Mouse (Mus musculus) heart, embryonic 16.5 days (tissue): ENCODE measurements around the gene Tarbp1. TPM values are rescaled to one million over a fixed set of nuclear protein-coding genes. Genes with fewer than 3 reads are reported as not detected.

Experiments
- ATAC-seq: fragments of 200-750 bp; cut with Nextera tagmentation; replicated peaks from 2 replicates; pipeline ENCODE4 v1.8.0; 2017; ENCODE audit warnings: moderate number of reproducible peaks; ENCODE audit not compliant: insufficient read depth, low FRiP score; ENCODE audit errors: extremely low read depth
- H3K27ac ChIP-seq: fragments of 300-500 bp; sonication (generic); 2 replicates; pipeline ENCODE4 v1.5.1; 2014; ENCODE audit warnings: mild to moderate bottlenecking, low read length, control low read depth, moderate library complexity
- H3K27me3 ChIP-seq: fragments of 300-500 bp; sonication (generic); 2 replicates; pipeline ENCODE4 v1.6.1; 2014; ENCODE audit warnings: low read length, mixed read lengths; ENCODE audit not compliant: control insufficient read depth, insufficient read depth
- H3K36me3 ChIP-seq: fragments of 300-500 bp; sonication (generic); 2 replicates; pipeline ENCODE4 v1.6.1; 2014; ENCODE audit not compliant: control insufficient read depth, insufficient read depth
- H3K4me1 ChIP-seq: fragments of 300-500 bp; sonication (generic); 2 replicates; pipeline ENCODE4 v1.6.1; 2014; ENCODE audit warnings: low read length, mixed read lengths; ENCODE audit not compliant: control insufficient read depth, insufficient read depth
- H3K4me2 ChIP-seq: fragments of 300-500 bp; sonication (generic); 2 replicates; pipeline ENCODE4 v1.6.1; 2014; ENCODE audit warnings: low read depth, mild to moderate bottlenecking, control low read depth, low read length
- H3K4me3 ChIP-seq: fragments of 300-500 bp; sonication (generic); 2 replicates; pipeline ENCODE4 v1.5.1; 2014; ENCODE audit warnings: mild to moderate bottlenecking, control low read depth, low read length
- H3K9ac ChIP-seq: fragments of 300-500 bp; sonication (generic); 2 replicates; pipeline ENCODE4 v1.6.1; 2014; ENCODE audit warnings: low read length, control low read depth
- H3K9me3 ChIP-seq: fragments of 300-500 bp; sonication (generic); replicated peaks from 2 replicates; pipeline ENCODE4 v1.6.1; 2016; ENCODE audit warnings: low read length; ENCODE audit not compliant: control insufficient read depth
- WGBS: fragments of 180-500 bp; shearing (Covaris S2); extraction: QIAGEN DNeasy Blood & Tissue Kit; methylation state at CpG from one replicate; pipeline ENCODE4 v1.1.7; 2014; 5-methylcytosine and 5-hydroxymethylcytosine counted together
- polyA plus RNA-seq: library from polyadenylated mRNA; unstranded; fragments of >200 nt; fragmentation: Nextera tagmentation; extraction: Ambion mirVana; gene quantifications from 2 replicates; pipeline ENCODE4 v1.2.1, GENCODE M21; 2015

The Tarbp1 gene
- polyA plus RNA-seq, 1 experiment from 2014 or later = 1.6 TPM

DNA sequence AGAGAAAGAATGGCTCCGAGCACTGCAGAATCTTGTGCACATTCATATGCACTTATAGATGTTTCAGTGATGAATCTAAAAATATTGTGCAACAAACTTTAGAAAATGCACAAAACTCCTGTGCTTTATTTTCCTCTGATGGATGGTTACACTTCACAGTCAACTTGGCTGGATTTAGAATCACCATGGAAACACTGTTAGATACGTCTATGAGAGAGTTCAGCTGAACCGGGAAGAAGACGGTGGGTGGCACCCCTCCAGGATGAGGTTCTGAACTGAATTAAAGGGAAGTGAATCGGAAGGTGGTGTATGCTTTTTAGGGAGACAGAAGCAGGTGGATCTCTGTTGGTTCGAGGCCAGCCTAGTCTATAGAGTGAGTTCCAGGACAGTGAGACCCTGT, 34.8 kb upstream of the Tarbp1 start:
- peaks cover 13% of the 10 kb centered on the region for H3K4me1 ChIP-seq
- no peak overlapping the region for H3K27ac ChIP-seq
- no peaks in the 10 kb centered on the region for H3K36me3 ChIP-seq
- H3K9me3 ChIP-seq = no peaks in the 10 kb centered on the region
- no peak for ATAC-seq
- no peak overlapping the region for H3K4me2 ChIP-seq
- 74% methylated on average over 6 of the region's 6 CpGs for WGBS
- no peak overlapping the region for H3K4me3 ChIP-seq
- H3K27me3 ChIP-seq = no peaks in the 10 kb centered on the region
- no peak overlapping the region for H3K9ac ChIP-seq

DNA sequence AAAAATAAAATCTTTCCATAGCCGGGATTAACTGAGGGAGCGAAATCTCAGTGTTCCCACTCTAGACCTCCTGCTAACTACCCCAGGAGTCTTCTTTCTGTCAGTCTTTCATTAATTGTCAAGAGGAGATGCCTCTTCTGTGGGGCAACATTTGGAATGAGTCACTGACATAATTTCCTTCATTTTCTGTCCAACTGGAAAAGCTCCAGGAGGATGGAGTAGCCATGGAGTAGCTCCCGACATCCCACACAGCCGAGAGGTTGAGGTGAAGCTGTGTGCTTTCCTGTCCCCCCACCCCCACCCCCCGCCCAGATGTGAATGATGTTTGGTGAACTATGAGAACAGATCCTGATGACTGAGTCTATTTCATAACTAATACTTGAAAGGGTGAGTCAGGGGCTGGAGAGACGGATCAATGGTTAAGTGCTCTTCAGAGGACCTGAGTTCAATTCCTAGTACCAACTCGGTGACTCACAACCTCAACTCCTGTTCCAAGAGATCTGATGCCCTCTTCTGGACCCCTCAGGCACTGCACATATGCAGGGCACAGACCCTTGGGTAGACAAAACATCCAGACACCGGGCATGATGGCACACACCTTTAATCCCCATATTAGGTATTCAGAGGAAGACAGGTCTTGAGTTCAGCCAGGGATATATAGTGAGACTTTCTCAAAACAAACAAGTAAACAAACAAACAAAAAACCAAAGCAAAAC, 34.2 kb upstream of the Tarbp1 start:
- no peaks in the 10 kb centered on the region for H3K9me3 ChIP-seq
- no peaks in the 10 kb centered on the region for H3K27me3 ChIP-seq
- H3K4me1 ChIP-seq = peaks cover 8% of the 10 kb centered on the region
- no peak overlapping the region for H3K4me3 ChIP-seq
- H3K36me3 ChIP-seq = no peaks in the 10 kb centered on the region
- no peak overlapping the region for H3K9ac ChIP-seq
- no peak overlapping the region for H3K4me2 ChIP-seq
- WGBS = 76% methylated on average over 8 of the region's 8 CpGs
- no peak for ATAC-seq
- no peak overlapping the region for H3K27ac ChIP-seq

DNA sequence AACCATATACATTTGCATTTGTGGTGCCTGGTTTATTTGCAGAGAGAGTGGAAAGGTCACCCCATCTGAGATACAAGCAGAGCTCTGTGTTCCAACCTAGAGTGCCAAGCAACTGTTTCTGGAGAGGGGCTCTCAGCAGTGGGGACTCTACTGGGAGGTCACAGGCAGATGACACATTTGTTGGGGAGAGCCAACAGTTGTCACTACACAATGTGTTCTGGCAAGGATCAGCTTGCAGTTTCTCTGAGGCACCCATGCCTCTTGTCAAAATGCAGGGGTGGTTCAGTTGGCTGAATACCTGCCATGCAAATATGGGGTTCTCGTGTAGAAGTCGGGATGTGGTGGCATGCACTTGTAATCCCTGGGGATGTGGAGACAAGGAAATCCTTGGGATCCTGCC, 33.4 kb upstream of the Tarbp1 start:
- Histone ChIP-seq H3K9me3 (no peaks in the 10 kb centered on the region), H3K4me2 (no peak overlapping the region), H3K4me3 (no peak overlapping the region), H3K27me3 (no peaks in the 10 kb centered on the region), H3K27ac (no peak overlapping the region), H3K9ac (no peak overlapping the region), H3K36me3 (no peaks in the 10 kb centered on the region), H3K4me1 (peaks cover 2% of the 10 kb centered on the region; the same call in 1 of the 2 replicates)
- no peak for ATAC-seq
- WGBS = 57% methylated on average over 2 of the region's 2 CpGs

DNA sequence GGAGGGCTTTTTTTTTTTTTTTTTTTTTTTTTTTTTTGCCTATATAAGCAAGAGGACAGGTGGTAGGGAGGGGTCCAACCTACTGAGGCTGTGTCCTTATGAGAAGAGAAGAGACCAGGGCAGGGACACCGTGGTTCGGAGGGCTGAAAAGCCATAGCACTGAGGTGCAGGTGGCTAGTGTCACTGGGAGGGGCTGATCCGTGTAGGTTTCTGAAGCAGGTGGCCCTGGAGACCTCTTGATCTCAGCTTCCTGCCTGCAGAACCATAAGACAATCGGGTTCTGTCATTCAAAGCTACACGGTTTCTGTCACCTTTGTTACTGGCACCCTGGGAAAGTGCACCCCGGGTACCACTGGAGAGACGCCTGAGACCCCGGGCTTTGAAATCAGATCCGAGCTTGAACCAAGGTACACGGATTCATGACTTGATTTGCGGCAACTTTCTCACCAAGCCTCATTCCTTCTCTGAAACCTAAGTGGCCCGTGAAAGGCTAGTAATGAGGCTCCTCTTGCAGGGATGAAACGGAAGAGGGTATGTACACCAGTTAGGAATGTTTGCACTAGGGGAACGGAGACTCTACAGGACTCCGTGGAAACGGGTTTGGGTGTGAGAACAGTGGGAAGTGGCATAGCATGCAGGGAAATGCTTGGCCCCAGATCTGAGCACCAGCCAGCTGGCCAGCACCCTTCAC, 29.8 kb upstream of the Tarbp1 start:
- H3K27me3 ChIP-seq = no peaks in the 10 kb centered on the region
- no peak for ATAC-seq
- H3K4me3 ChIP-seq = no peak overlapping the region
- H3K4me1 ChIP-seq = peaks cover 2% of the 10 kb centered on the region; the same call in 1 of the 2 replicates
- no peak overlapping the region for H3K4me2 ChIP-seq
- H3K9ac ChIP-seq = no peak overlapping the region
- H3K36me3 ChIP-seq = no peaks in the 10 kb centered on the region
- WGBS = 82% methylated on average over 16 of the region's 16 CpGs
- no peaks in the 10 kb centered on the region for H3K9me3 ChIP-seq
- H3K27ac ChIP-seq = no peak overlapping the region

GRCm38 (mm10) chr8:126502722-126503121, 27.9 kb upstream of the Tarbp1 start:
- H3K4me3 ChIP-seq = no peak overlapping the region
- H3K9me3 ChIP-seq = no peaks in the 10 kb centered on the region
- H3K4me1 ChIP-seq = peaks cover 9% of the 10 kb centered on the region
- H3K36me3 ChIP-seq = no peaks in the 10 kb centered on the region
- peak; percentile 59; the same call in 1 of the 2 replicates for ATAC-seq
- WGBS = 38% methylated on average over 2 of the region's 2 CpGs
- no peaks in the 10 kb centered on the region for H3K27me3 ChIP-seq
- no peak overlapping the region for H3K27ac ChIP-seq
- no peak overlapping the region for H3K4me2 ChIP-seq
- H3K9ac ChIP-seq = no peak overlapping the region

DNA sequence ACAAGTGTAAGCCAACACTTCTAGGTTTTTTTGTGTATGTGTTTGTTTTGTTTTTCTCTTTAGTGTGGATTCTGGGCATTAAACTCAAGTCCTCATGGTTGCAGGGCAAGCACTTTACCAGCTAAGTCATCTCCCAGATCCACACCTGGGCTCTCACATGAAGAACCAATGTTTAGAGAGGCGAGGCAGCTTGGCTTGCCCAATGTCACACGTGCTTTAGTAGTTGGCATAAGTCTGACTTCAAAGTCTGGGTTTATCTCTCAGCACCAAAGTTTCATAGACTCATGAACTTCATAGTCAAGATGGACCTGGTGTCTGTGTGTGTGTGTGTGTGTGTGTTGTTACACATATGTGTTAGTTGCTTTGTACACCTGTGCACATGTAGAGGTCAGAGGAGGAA, 24.5 kb upstream of the Tarbp1 start:
- ATAC-seq = no peak
- H3K27ac ChIP-seq = no peak overlapping the region
- WGBS = 97% methylated on average over 2 of the region's 2 CpGs
- no peak overlapping the region for H3K9ac ChIP-seq
- no peaks in the 10 kb centered on the region for H3K27me3 ChIP-seq
- H3K4me3 ChIP-seq = no peak overlapping the region
- no peaks in the 10 kb centered on the region for H3K9me3 ChIP-seq
- H3K4me1 ChIP-seq = peaks cover 17% of the 10 kb centered on the region
- no peak overlapping the region for H3K4me2 ChIP-seq
- no peaks in the 10 kb centered on the region for H3K36me3 ChIP-seq

DNA sequence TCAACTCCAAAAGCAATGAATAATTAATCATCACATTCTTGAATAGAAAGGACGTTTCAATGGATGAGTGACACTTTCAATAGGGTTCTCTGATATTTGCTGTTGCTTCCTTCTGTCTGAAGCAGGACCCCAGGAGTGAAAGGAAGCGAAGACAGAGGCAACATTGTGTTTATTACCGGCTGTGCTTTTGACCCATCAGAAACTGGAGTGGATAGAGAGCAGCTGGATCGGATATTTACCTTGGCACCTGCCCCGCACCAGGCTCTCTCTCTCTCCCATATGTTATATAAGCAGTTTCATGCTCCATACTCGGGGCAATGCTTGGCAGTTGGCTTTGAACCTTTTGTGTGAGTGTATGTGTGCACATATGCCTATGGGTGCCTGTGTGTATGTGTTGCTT, 23.6 kb upstream of the Tarbp1 start:
- no peaks in the 10 kb centered on the region for H3K27me3 ChIP-seq
- no peak overlapping the region for H3K4me2 ChIP-seq
- peak overlapping the region; percentile 78 for H3K9ac ChIP-seq
- ATAC-seq = no peak
- WGBS = 55% methylated on average over 6 of the region's 6 CpGs
- no peaks in the 10 kb centered on the region for H3K9me3 ChIP-seq
- H3K36me3 ChIP-seq = no peaks in the 10 kb centered on the region
- H3K27ac ChIP-seq = peak overlapping the region; percentile 85
- peaks cover 17% of the 10 kb centered on the region for H3K4me1 ChIP-seq
- H3K4me3 ChIP-seq = no peak overlapping the region

DNA sequence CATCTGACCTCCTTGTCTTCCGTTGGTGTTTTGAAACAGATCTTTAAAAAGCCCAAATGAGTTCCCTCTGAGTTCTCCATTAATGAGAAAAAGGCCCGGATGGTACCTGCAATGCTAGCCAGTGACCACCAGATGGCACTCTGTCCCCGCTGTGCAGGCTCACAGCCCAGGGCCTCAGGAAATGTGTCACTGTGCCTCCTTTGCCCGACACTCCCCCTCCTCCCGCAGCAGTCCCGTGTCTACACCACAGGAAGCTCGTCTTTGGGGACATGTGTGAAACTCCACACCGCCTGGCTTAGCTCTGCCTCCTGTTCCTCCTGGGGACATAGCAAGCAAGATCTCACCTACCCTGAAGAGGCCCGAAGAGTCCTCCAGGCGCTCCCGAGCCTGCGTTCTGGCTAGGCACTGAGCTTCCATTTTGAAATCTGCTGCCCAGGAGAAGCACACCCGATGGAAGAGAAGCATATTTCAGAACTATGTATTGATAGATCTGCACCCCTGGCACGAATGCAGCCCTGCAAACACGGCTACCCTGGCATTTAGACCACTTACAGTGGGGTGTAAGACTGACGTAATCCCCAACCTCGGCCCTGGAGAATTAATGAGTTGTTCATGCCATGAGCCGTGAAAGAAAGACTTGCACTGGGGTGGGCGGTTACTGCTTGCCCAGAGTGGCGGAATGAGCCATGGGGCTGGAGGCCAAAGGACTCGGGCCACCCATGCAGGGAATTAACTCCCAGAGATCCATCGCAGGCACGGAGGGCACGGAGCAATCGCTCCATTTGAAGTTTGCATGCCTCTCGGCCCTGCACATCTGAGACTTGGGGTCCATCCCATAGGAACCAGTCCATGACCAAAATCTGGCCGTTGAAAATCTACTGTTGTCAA, 22.9 kb upstream of the Tarbp1 start:
- no peaks in the 10 kb centered on the region for H3K36me3 ChIP-seq
- H3K4me1 ChIP-seq = peaks cover 17% of the 10 kb centered on the region
- peak overlapping the region; percentile 85 for H3K27ac ChIP-seq
- no peaks in the 10 kb centered on the region for H3K27me3 ChIP-seq
- no peaks in the 10 kb centered on the region for H3K9me3 ChIP-seq
- H3K4me2 ChIP-seq = peak overlapping the region; percentile 68
- WGBS = 26% methylated on average over 27 of the region's 27 CpGs
- ATAC-seq = peak; percentile 93
- peak overlapping the region; percentile 49 for H3K4me3 ChIP-seq
- peak overlapping the region; percentile 78 for H3K9ac ChIP-seq
